Mouse (Mus musculus): ENCODE results near the gene Cdh26.

GRCm38 (mm10) chr2:178498409-178498808 is 68.1 kb downstream of the Cdh26 start:
- TF ChIP-seq EP300 (IDR thresholded peaks at IDR 0.05; ENCODE audit: low read depth) (no peak), CTCF (IDR thresholded peaks at IDR 0.05; ENCODE audit: low read depth) (no peak)

All from liver, postnatal 0 days (tissue).